Comparison of ENCODE assay signal across 24 mouse cellular contexts in genomic region chr1:88629966-88630488, GRCm38 (mm10).
DNase-seq lines count a peak whose midpoint lies in the region; ATAC-seq lines count a peak whose summit lies in the region.
"Had no signal": no experiment of that assay in that cellular context is flagged by ENCODE, and none has a peak within 500 bp of the region (broad histone marks: within the 10 kb centered on the region; RNA-seq: fewer than 3 reads in every experiment).

No protein-coding gene starts in this region.

- H3K9ac ChIP-seq in embryonic facial prominence, embryonic 15.5 days, result no peak overlapping the region
- H3K9ac ChIP-seq in midbrain, embryonic 16.5 days (ENCODE audit: low read depth, low read length), result no peak overlapping the region
- H3K9ac ChIP-seq: embryonic facial prominence, embryonic 13.5 days; forebrain, embryonic 13.5 days; forebrain, embryonic 15.5 days; forebrain, postnatal 0 days had no signal

- no peaks in the 10 kb centered on the region for H3K4me1 ChIP-seq in embryonic facial prominence, embryonic 15.5 days
- peaks cover 4% of the 10 kb centered on the region; the same call in 1 of the 2 replicates for H3K4me1 ChIP-seq in embryonic facial prominence, embryonic 10.5 days
- H3K4me1 ChIP-seq in midbrain, embryonic 10.5 days, result peaks cover 22% of the 10 kb centered on the region
- no peaks in the 10 kb centered on the region for H3K4me1 ChIP-seq in midbrain, embryonic 16.5 days (ENCODE audit: control insufficient read depth, insufficient read depth, low read length)
- H3K4me1 ChIP-seq: embryonic facial prominence, embryonic 13.5 days; forebrain, embryonic 15.5 days had no signal

- no peaks in the 10 kb centered on the region for H3K36me3 ChIP-seq in embryonic facial prominence, embryonic 15.5 days
- no peaks in the 10 kb centered on the region for H3K36me3 ChIP-seq in embryonic facial prominence, embryonic 10.5 days (replicated peaks)
- H3K36me3 ChIP-seq in midbrain, embryonic 10.5 days, result no peaks in the 10 kb centered on the region
- no peaks in the 10 kb centered on the region for H3K36me3 ChIP-seq in midbrain, embryonic 16.5 days (ENCODE audit: control insufficient read depth, insufficient read depth, low read length)
- H3K36me3 ChIP-seq: embryonic facial prominence, embryonic 13.5 days; forebrain, embryonic 15.5 days; G1E had no signal

- H3K9me3 ChIP-seq in embryonic facial prominence, embryonic 15.5 days (replicated peaks), result no peaks in the 10 kb centered on the region
- H3K9me3 ChIP-seq in embryonic facial prominence, embryonic 10.5 days, result no peaks in the 10 kb centered on the region
- H3K9me3 ChIP-seq in midbrain, embryonic 10.5 days (replicated peaks), result no peaks in the 10 kb centered on the region
- no peaks in the 10 kb centered on the region for H3K9me3 ChIP-seq in midbrain, embryonic 16.5 days (replicated peaks; ENCODE audit: control insufficient read depth, low read length, poor library complexity, severe bottlenecking)
- H3K9me3 ChIP-seq: embryonic facial prominence, embryonic 13.5 days; forebrain, embryonic 13.5 days; forebrain, embryonic 15.5 days; G1E had no signal

- H3K27me3 ChIP-seq in embryonic facial prominence, embryonic 15.5 days, result no peaks in the 10 kb centered on the region
- no peaks in the 10 kb centered on the region for H3K27me3 ChIP-seq in embryonic facial prominence, embryonic 10.5 days (replicated peaks; ENCODE audit: low read depth, poor library complexity, severe bottlenecking)
- H3K27me3 ChIP-seq in midbrain, embryonic 10.5 days (ENCODE audit: low read depth, poor library complexity, severe bottlenecking), result no peaks in the 10 kb centered on the region
- H3K27me3 ChIP-seq in midbrain, embryonic 16.5 days (ENCODE audit: control insufficient read depth, insufficient read depth, low read depth, low read length), result no peaks in the 10 kb centered on the region
- H3K27me3 ChIP-seq: CH12.LX; embryonic facial prominence, embryonic 13.5 days; forebrain, embryonic 13.5 days; forebrain, embryonic 15.5 days had no signal

- 30% methylated on average over 2 of the region's 2 CpGs for WGBS in embryonic facial prominence, embryonic 15.5 days
- WGBS in embryonic facial prominence, embryonic 10.5 days, result 23% methylated on average over 2 of the region's 2 CpGs
- WGBS in midbrain, embryonic 10.5 days, result 15% methylated on average over 2 of the region's 2 CpGs
- 5% methylated on average over 2 of the region's 2 CpGs for WGBS in midbrain, embryonic 16.5 days

- no peak overlapping the region for H3K4me2 ChIP-seq in embryonic facial prominence, embryonic 15.5 days (replicated peaks)
- no peak overlapping the region for H3K4me2 ChIP-seq in midbrain, embryonic 16.5 days (ENCODE audit: low read length)
- H3K4me2 ChIP-seq: embryonic facial prominence, embryonic 13.5 days; forebrain, embryonic 13.5 days; forebrain, embryonic 15.5 days had no signal

- H3K4me3 ChIP-seq in embryonic facial prominence, embryonic 15.5 days (replicated peaks), result no peak overlapping the region
- H3K4me3 ChIP-seq in embryonic facial prominence, embryonic 10.5 days, result no peak overlapping the region
- no peak overlapping the region for H3K4me3 ChIP-seq in midbrain, embryonic 10.5 days
- no peak overlapping the region for H3K4me3 ChIP-seq in midbrain, embryonic 16.5 days (ENCODE audit: low read depth, low read length)
- H3K4me3 ChIP-seq: embryonic facial prominence, embryonic 13.5 days; forebrain, embryonic 13.5 days; forebrain, embryonic 15.5 days had no signal

- DNase-seq in embryonic facial prominence, embryonic 10.5 days (ENCODE audit: low spot score), result no peak
- peak; percentile 82 for DNase-seq in heart, adult 11 months
- no peak for DNase-seq in heart, adult 9 months (ENCODE audit: low spot score in 2 of 2)
- DNase-seq in midbrain, embryonic 10.5 days (ENCODE audit: low spot score), result no peak
- peak; percentile 26 for DNase-seq in retina, postnatal 1 day
- DNase-seq in retina, embryonic 14.5 days (ENCODE audit: low spot score), result no peak
- DNase-seq: adrenal gland, adult 2 months; adrenal gland, postnatal 10 days; adrenal gland, postnatal 25 days; B cell, adult 2 months; cerebellum, adult 11 months; cerebellum, adult 18-20 months; cerebellum, adult 8-10 months; cerebellum, postnatal 10 days; cerebellum, postnatal 25 days; forebrain, postnatal 0 days had no signal

- no peak overlapping the region for H3K27ac ChIP-seq in embryonic facial prominence, embryonic 15.5 days (replicated peaks)
- no peak overlapping the region for H3K27ac ChIP-seq in embryonic facial prominence, embryonic 10.5 days (replicated peaks)
- H3K27ac ChIP-seq in midbrain, embryonic 10.5 days (replicated peaks), result peak overlapping the region; percentile 42; the same call in 1 of the 2 replicates
- H3K27ac ChIP-seq in midbrain, embryonic 16.5 days (ENCODE audit: low read length), result no peak overlapping the region
- H3K27ac ChIP-seq: embryonic facial prominence, embryonic 13.5 days; forebrain, embryonic 13.5 days; forebrain, embryonic 15.5 days had no signal

- ATAC-seq in embryonic facial prominence, embryonic 15.5 days (ENCODE audit: insufficient number of reproducible peaks, low FRiP score, low TSS enrichment, low read depth), result peak; percentile 80; the same call in 1 of the 2 replicates
- ATAC-seq in midbrain, embryonic 16.5 days, result no peak
- ATAC-seq: CD4-positive, CD25-positive, alpha-beta regulatory T cell, adult 4 months; forebrain, embryonic 13.5 days; forebrain, embryonic 15.5 days; forebrain, postnatal 0 days had no signal

Comparison
In these comparisons a context has a peak if more than half of its experiments do, and no peak if none do; other contexts are left out.
1. DNase-seq: peak in heart, adult 11 months (single experiment) and retina, postnatal 1 day (single experiment); none in embryonic facial prominence, embryonic 10.5 days (single experiment), heart, adult 9 months (0 of 2), midbrain, embryonic 10.5 days (single experiment) and retina, embryonic 14.5 days (single experiment).